Mouse (Mus musculus) heart, adult 2 months (tissue): ENCODE data around the gene Srrm3.

Source experiments
- CTCF ChIP-seq: fragments of 200-600 bp; IDR thresholded peaks from 2 replicates; pipeline ENCODE4 v1.8.1; 2022; ENCODE audit warnings: antibody characterized with exemption, mild to moderate bottlenecking, moderate library complexity
- EP300 ChIP-seq: fragments of 200-500 bp; IDR thresholded peaks from 2 replicates; pipeline ENCODE4 v1.6.1; 2011; ENCODE audit warnings: low read depth, low read length, control low read depth; ENCODE audit not compliant: insufficient read depth
- POLR2A ChIP-seq: fragments of 200-500 bp; IDR thresholded peaks from 2 replicates; pipeline ENCODE4 v1.6.1; 2011; ENCODE audit warnings: mild to moderate bottlenecking, low read depth, low read length, control low read depth; ENCODE audit not compliant: insufficient read depth

GRCm38 (mm10) chr5:135763526-135763925 lies 43.2 kb upstream of the Srrm3 start:
- TF ChIP-seq CTCF, result peak; percentile 95
- no peak for TF ChIP-seq POLR2A
- peak; percentile 91; the same call in 1 of the 2 replicates for TF ChIP-seq EP300
